Mouse (Mus musculus): ENCODE measurements around the gene Asap2. TPM values are rescaled to one million over a fixed set of nuclear protein-coding genes. Genes with fewer than 3 reads are reported as not detected.

Gene Asap2
- polyA plus RNA-seq, 1 experiment from 2014 or later = 7.6 TPM

- Histone ChIP-seq H3K27ac (replicated peaks in 1 of 2; ENCODE audit: control insufficient read depth in 1 of 2, insufficient read depth in 1 of 2, low read depth in 2 of 2, low read length in 2 of 2) (no peak overlapping the region), H3K4me2 (ENCODE audit: low read length) (no peak overlapping the region), H3K27me3 (ENCODE audit: control insufficient read depth, insufficient read depth, low read length) (no peaks in the 10 kb centered on the region), H3K36me3 (ENCODE audit: control insufficient read depth, insufficient read depth, low read length) (peaks cover 68% of the 10 kb centered on the region), H3K4me3 (ENCODE audit: control insufficient read depth in 1 of 2, insufficient read depth in 1 of 2, low read depth in 1 of 2, low read length in 2 of 2) (no peak overlapping the region), H3K9ac (ENCODE audit: low read length) (no peak overlapping the region), H3K9me3 (ENCODE audit: control insufficient read depth, low read length) (no peaks in the 10 kb centered on the region), H3K4me1 (ENCODE audit: control insufficient read depth in 2 of 2, insufficient read depth in 2 of 2, low read length in 2 of 2) (peaks cover 0 to 5% of the 10 kb centered on the region in 2 experiments; a peak in 2 of 4 replicates)
- 70% methylated on average over 2 of the region's 2 CpGs for WGBS
- ATAC-seq (ENCODE audit: insufficient number of reproducible peaks, insufficient read depth, low FRiP score, low read depth) = no peak
Observed at GRCm38 (mm10) chr12:21266784-21267098, 276.5 kb downstream of the Asap2 start.

- ATAC-seq (ENCODE audit: insufficient number of reproducible peaks, insufficient read depth, low FRiP score, low read depth) = no peak
- H3K36me3 ChIP-seq (ENCODE audit: control insufficient read depth, insufficient read depth, low read length) = peaks cover 72% of the 10 kb centered on the region
Observed at GRCm38 (mm10) chr12:21268083-21268616, 277.9 kb downstream of the Asap2 start.

GRCm38 (mm10) chr12:21274446-21274845, 284.2 kb downstream of the Asap2 start:
- Histone ChIP-seq H3K4me2 (ENCODE audit: low read length) (no peak overlapping the region), H3K9me3 (ENCODE audit: control insufficient read depth, low read length) (no peaks in the 10 kb centered on the region), H3K4me1 (ENCODE audit: control insufficient read depth in 2 of 2, insufficient read depth in 2 of 2, low read length in 2 of 2) (no peaks in the 10 kb centered on the region), H3K27me3 (ENCODE audit: control insufficient read depth, insufficient read depth, low read length) (no peaks in the 10 kb centered on the region), H3K36me3 (ENCODE audit: control insufficient read depth, insufficient read depth, low read length) (peaks cover 68% of the 10 kb centered on the region), H3K27ac (replicated peaks in 1 of 2; ENCODE audit: control insufficient read depth in 1 of 2, insufficient read depth in 1 of 2, low read depth in 2 of 2, low read length in 2 of 2) (no peak overlapping the region), H3K9ac (ENCODE audit: low read length) (no peak overlapping the region), H3K4me3 (ENCODE audit: control insufficient read depth in 1 of 2, insufficient read depth in 1 of 2, low read depth in 1 of 2, low read length in 2 of 2) (no peak overlapping the region)
- ATAC-seq (ENCODE audit: insufficient number of reproducible peaks, insufficient read depth, low FRiP score, low read depth) = no peak
- WGBS = 71% methylated on average over 7 of the region's 7 CpGs

More at GRCm38 (mm10) chr12:21268083-21268616, 277.9 kb downstream of the Asap2 start:
- Histone ChIP-seq H3K27me3 (ENCODE audit: control insufficient read depth, insufficient read depth, low read length) (no peaks in the 10 kb centered on the region), H3K9ac (ENCODE audit: low read length) (no peak overlapping the region), H3K4me1 (ENCODE audit: control insufficient read depth in 2 of 2, insufficient read depth in 2 of 2, low read length in 2 of 2) (peaks cover 0 to 5% of the 10 kb centered on the region in 2 experiments; a peak in 2 of 4 replicates), H3K4me2 (ENCODE audit: low read length) (no peak overlapping the region), H3K9me3 (ENCODE audit: control insufficient read depth, low read length) (no peaks in the 10 kb centered on the region), H3K27ac (replicated peaks in 1 of 2; ENCODE audit: control insufficient read depth in 1 of 2, insufficient read depth in 1 of 2, low read depth in 2 of 2, low read length in 2 of 2) (no peak overlapping the region), H3K4me3 (ENCODE audit: control insufficient read depth in 1 of 2, insufficient read depth in 1 of 2, low read depth in 1 of 2, low read length in 2 of 2) (no peak overlapping the region)
- 85% methylated on average over 8 of the region's 8 CpGs for WGBS

GRCm38 (mm10) chr12:21277352-21277864, 287.1 kb downstream of the Asap2 start:
- Histone ChIP-seq H3K4me1 (ENCODE audit: control insufficient read depth in 2 of 2, insufficient read depth in 2 of 2, low read length in 2 of 2) (no peaks in the 10 kb centered on the region), H3K36me3 (ENCODE audit: control insufficient read depth, insufficient read depth, low read length) (peaks cover 38% of the 10 kb centered on the region), H3K4me3 (ENCODE audit: control insufficient read depth in 1 of 2, insufficient read depth in 1 of 2, low read depth in 1 of 2, low read length in 2 of 2) (no peak overlapping the region), H3K4me2 (ENCODE audit: low read length) (no peak overlapping the region), H3K9ac (ENCODE audit: low read length) (no peak overlapping the region), H3K27me3 (ENCODE audit: control insufficient read depth, insufficient read depth, low read length) (no peaks in the 10 kb centered on the region), H3K9me3 (ENCODE audit: control insufficient read depth, low read length) (no peaks in the 10 kb centered on the region), H3K27ac (replicated peaks in 1 of 2; ENCODE audit: control insufficient read depth in 1 of 2, insufficient read depth in 1 of 2, low read depth in 2 of 2, low read length in 2 of 2) (no peak overlapping the region)
- ATAC-seq (ENCODE audit: insufficient number of reproducible peaks, insufficient read depth, low FRiP score, low read depth) = no peak
- 82% methylated on average over 1 of the region's 1 CpGs for WGBS

GRCm38 (mm10) chr12:21284761-21285441, 294.6 kb downstream of the Asap2 start, which contains the start of gene Cpsf3:
TSS of gene Cpsf3 (plus strand) at chr12:21285391.
- no peak for ATAC-seq (ENCODE audit: insufficient number of reproducible peaks, insufficient read depth, low FRiP score, low read depth)
- peak within 1 kb of the TSS; percentile 93 for H3K4me3 ChIP-seq (ENCODE audit: control insufficient read depth in 1 of 2, insufficient read depth in 1 of 2, low read depth in 1 of 2, low read length in 2 of 2)
- H3K36me3 ChIP-seq (ENCODE audit: control insufficient read depth, insufficient read depth, low read length) = peaks cover 3% of the 10 kb centered on the region
- 48% methylated on average over 11 of the region's 11 CpGs for WGBS
- peak within 1 kb of the TSS; percentile 86 to 90 for H3K27ac ChIP-seq (replicated peaks in 1 of 2; ENCODE audit: control insufficient read depth in 1 of 2, insufficient read depth in 1 of 2, low read depth in 2 of 2, low read length in 2 of 2)
- H3K4me2 ChIP-seq (ENCODE audit: low read length) = peak within 1 kb of the TSS; percentile 94
- H3K9me3 ChIP-seq (ENCODE audit: control insufficient read depth, low read length) = no peaks in the 10 kb centered on the region
- H3K4me1 ChIP-seq (ENCODE audit: control insufficient read depth in 2 of 2, insufficient read depth in 2 of 2, low read length in 2 of 2) = peaks cover 8 to 18% of the 10 kb centered on the region in 2 experiments
- no peaks in the 10 kb centered on the region for H3K27me3 ChIP-seq (ENCODE audit: control insufficient read depth, insufficient read depth, low read length)
- H3K9ac ChIP-seq (ENCODE audit: low read length) = peak within 1 kb of the TSS; percentile 97

- Histone ChIP-seq H3K4me1 (ENCODE audit: control insufficient read depth in 2 of 2, insufficient read depth in 2 of 2, low read length in 2 of 2) (peaks cover 8 to 18% of the 10 kb centered on the region in 2 experiments), H3K9me3 (ENCODE audit: control insufficient read depth, low read length) (no peaks in the 10 kb centered on the region), H3K9ac (ENCODE audit: low read length) (peak overlapping the region; percentile 97), H3K4me2 (ENCODE audit: low read length) (peak overlapping the region; percentile 94), H3K27me3 (ENCODE audit: control insufficient read depth, insufficient read depth, low read length) (no peaks in the 10 kb centered on the region), H3K4me3 (ENCODE audit: control insufficient read depth in 1 of 2, insufficient read depth in 1 of 2, low read depth in 1 of 2, low read length in 2 of 2) (peak overlapping the region; percentile 93), H3K36me3 (ENCODE audit: control insufficient read depth, insufficient read depth, low read length) (peaks cover 8% of the 10 kb centered on the region), H3K27ac (replicated peaks in 1 of 2; ENCODE audit: control insufficient read depth in 1 of 2, insufficient read depth in 1 of 2, low read depth in 2 of 2, low read length in 2 of 2) (peak overlapping the region; percentile 78 to 83)
- peak; percentile 73 for ATAC-seq (ENCODE audit: insufficient number of reproducible peaks, insufficient read depth, low FRiP score, low read depth)
- WGBS = 1% methylated on average over 45 of the region's 47 CpGs
Observed at GRCm38 (mm10) chr12:21285508-21286242, 295.4 kb downstream of the Asap2 start.

GRCm38 (mm10) chr12:21286243-21286622, 296.0 kb downstream of the Asap2 start, which contains the start of gene Itgb1bp1:
TSS of gene Itgb1bp1 (minus strand) at chr12:21286284.
- peak; percentile 93 for ATAC-seq (ENCODE audit: insufficient number of reproducible peaks, insufficient read depth, low FRiP score, low read depth)
- peaks cover 14% of the 10 kb centered on the region for H3K36me3 ChIP-seq (ENCODE audit: control insufficient read depth, insufficient read depth, low read length)
- H3K4me2 ChIP-seq (ENCODE audit: low read length) = peak within 1 kb of the TSS; percentile 94
- peak within 1 kb of the TSS; percentile 97 for H3K9ac ChIP-seq (ENCODE audit: low read length)
- 0% methylated on average over 28 of the region's 28 CpGs for WGBS
- no peaks in the 10 kb centered on the region for H3K27me3 ChIP-seq (ENCODE audit: control insufficient read depth, insufficient read depth, low read length)
- H3K4me3 ChIP-seq (ENCODE audit: control insufficient read depth in 1 of 2, insufficient read depth in 1 of 2, low read depth in 1 of 2, low read length in 2 of 2) = peak within 1 kb of the TSS; percentile 93
- H3K9me3 ChIP-seq (ENCODE audit: control insufficient read depth, low read length) = no peaks in the 10 kb centered on the region
- H3K27ac ChIP-seq (replicated peaks in 1 of 2; ENCODE audit: control insufficient read depth in 1 of 2, insufficient read depth in 1 of 2, low read depth in 2 of 2, low read length in 2 of 2) = peak within 1 kb of the TSS; percentile 86 to 90
- H3K4me1 ChIP-seq (ENCODE audit: control insufficient read depth in 2 of 2, insufficient read depth in 2 of 2, low read length in 2 of 2) = peaks cover 8 to 18% of the 10 kb centered on the region in 2 experiments

All from heart, embryonic 14.5 days (tissue).